Mouse (Mus musculus) right cerebral cortex, adult 2 months (tissue): ENCODE results near the gene Pttg1.

ENCODE experiments used
- DNase-seq, 2 experiments: peaks; one replicate each; pipeline ENCODE4 v3.0.0; 2021 to 2022; ENCODE audit warnings: low spot score in 2 of 2

The Pttg1 gene

DNA sequence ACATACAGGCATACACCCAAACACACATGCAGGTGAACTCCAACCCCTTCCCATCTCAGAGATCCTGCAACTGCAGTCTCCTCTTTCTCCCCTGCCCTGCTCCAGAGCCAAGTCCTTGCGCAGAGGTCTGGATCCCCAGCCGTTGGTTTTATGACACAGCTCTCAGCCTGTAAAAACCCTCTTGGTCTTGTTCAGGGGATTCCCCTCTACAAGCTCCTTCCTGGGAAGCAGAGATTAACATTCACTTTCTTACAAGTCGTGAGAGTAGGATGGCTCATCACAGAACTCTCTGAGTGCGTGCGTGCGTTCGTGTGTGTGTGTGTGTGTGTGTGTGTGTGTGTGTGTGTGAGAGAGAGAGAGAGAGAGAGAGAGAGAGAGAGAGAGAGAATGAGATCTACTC, 15.8 kb downstream of the Pttg1 start:
- no peak for DNase-seq

DNA sequence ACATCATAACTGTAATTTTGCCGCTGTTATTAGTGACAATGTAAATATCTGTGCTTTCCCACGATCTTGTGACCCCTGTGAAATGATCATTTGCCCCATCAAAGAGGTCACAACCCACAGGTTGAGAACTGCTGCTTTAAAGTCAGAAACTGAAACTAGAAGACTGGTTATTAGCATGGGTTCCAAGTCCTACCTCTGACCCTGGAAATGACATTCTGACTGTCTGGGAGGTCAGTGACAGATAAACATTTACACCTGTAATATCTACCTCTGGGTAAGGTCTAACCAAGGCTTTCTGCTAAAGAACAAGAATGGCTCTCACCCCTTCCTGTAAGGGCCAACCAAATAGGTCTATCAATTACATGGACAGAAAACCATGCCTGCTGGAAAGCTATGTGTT, 17.2 kb downstream of the Pttg1 start:
- no peak for DNase-seq

DNA sequence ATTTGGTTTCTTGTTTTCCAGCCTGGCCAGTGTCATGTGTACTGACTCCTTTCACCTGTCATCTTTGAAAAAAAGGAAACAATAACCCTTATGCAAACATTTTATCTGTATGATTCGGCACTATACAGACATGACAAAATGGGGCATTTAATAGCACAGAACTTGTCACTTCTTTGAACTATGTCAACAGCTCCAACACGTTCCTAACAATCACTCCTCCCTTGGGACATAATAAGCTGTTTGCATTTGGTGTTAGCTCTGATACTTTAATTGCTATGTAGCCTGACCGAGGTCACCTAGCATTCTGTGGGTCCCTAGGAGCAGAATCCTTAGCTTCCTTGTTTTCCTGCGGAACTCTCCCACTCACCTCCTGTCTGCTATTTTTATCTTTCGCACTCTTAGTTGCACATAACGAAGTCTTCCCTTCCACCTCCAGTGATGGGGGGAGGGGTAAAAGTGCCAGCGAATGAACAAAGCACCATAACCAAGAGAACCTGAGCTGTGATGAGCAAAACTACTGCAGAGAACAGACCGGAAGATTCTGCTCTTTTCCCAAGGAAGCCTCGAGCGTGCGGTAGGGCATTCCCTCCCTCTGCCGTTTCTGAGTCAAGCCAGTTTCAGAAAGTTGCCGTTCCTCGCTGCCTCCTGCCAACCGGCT, 21.8 kb downstream of the Pttg1 start:
- no peak for DNase-seq

DNA sequence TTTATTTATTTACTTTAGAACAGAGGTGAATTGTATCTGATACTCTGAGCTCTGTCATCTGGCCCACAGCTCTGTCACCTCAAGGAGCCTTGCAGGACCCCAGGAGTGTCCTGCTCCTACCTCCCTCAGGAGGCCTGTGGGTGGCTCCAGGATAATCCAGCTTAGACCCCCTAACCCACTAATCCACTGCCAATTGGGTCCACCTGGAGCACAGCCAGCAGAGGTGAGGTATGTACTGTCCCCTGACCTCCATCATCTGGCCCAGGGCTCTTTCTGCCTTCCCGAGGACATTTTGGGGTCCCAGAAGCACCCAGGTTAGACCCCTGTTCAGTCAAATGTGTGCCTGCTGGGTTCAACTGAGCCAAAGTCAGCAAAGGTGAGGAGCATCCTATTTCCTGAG, 25.9 kb downstream of the Pttg1 start:
- DNase-seq = no peak

DNA sequence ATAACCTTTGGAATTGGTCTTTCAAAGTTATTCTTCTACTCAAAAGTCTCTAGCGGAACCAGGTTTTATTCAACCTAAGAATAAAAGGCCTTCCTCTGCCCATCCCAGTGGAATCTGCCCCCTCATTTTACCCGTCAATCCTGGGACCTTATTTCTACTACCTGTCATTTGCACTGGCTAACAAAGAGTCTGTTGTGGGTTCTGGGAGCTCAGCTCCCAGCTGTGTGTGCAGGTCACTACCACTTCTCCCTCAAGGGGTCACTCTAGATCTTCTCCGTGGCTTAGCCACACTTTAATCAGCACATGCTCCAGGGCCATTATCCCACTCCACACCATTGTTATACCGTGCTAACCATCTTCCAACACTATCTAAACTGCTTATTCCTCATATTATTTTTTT, 26.8 kb downstream of the Pttg1 start:
- DNase-seq = no peak

DNA sequence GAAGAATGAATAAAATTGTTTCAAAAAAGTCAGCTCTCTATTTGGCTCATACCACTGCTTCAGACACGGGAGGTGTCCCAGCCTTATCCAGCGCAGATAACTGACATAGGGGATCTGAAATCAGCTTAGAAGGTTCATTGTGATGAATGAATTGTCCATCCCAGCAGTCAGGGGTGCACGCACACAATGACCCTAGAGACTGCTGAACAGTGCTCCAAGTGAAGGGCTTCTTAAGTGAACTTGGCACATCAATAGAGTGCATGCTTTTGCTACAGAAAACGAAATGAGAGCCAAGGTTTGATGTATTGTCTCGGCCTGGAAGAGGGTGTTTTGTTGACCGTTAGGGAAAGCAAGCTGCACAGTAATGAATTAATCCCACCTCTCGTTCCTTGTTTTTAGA, 29.4 kb downstream of the Pttg1 start:
- no peak for DNase-seq

DNA sequence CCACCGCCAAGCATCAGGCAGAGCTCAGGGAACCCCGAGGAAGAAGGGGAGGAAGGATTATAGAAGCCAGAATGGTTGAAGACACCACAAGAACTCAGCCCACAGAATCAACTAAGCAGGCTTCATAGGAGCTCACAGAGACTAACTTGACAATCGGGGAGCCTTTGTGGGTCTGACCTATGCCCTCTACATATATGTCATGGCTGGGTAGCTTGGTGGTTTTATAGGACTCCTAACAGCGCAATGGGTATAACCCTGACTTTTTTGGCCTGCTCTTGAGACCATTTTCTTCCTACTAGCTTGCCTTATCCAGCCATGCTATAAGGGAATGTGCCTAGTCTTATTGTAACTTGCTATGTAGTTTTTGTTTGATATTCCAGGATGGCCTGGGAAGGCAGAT, 29.8 kb downstream of the Pttg1 start:
- no peak for DNase-seq

DNA sequence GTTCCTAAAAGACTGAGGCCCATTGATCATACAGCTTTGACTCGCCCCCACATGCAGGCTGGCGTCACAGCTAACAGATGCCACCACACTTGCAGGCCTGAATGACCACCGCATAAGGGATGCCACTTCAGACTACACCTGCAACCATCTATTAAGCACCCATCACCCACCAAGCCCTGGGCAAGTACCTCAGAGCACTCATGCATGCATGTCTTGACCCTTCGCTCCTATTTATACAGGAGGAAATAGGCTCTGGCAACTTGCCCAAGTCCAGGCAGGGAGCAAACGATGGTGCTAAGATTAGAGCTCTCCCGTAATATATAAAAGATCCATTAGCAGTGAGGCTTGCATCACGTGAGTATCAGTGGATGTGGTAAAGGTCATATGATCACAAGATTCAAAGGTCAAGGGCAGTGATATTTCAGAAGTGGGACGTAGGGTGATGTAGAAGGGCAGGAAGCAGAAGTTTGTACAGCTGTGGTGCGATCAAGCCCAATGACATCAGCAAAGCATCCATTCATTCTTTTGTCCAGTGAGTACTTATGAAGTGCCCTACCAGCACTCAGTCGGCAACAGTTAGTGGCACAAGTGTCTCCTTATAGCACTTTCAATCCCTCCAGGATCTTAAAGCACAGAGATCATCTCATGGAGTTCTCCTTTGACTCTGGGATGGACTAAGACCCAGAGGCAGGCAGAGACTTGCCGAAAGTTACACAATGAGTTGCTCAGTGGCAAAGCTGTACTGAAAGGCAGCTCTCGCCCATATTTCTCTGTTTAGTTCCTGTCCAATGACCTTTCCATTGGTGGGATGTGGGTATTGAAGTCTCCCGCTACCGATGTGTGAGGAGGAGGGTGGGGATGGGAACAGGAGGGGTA, 30.7 kb downstream of the Pttg1 start:
- DNase-seq = no peak

DNA sequence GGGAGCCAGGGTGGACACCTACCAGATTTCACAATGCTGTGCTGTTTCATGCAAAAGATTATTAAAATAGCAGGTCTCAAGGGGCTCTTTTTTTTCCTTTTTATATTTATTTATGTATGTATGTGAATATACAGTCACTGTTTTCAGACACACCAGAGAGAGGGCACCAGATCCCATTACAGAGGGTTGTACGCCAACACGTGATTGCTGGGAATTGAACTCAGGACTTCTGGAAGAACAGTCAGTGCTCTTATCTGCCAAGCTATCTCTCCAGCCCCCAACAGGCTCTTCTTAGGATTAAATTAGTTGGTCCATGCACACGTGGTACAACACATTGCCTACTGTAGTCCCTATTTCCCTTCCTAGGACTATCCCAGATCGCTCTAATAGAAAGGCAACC, 32.7 kb downstream of the Pttg1 start:
- no peak for DNase-seq

DNA sequence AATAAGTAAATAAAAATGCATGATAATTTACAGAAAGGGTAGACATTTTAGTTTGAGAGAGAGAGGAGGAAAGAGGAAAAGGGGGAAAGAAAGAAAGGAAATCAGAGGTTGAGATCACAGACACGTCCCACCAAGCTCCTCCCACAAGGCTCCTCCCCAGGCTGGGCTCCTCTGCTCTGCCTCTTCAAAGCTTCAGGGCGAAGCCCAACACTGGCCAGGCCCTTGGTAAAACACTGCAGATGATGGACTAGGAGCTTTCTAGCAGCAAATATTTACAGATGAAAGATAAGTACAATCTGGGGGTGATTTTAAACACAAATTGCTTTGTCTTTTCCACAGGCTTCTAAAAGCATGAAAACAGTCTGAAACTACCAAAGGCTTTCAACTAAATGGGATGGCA, 33.3 kb downstream of the Pttg1 start:
- DNase-seq = no peak

DNA sequence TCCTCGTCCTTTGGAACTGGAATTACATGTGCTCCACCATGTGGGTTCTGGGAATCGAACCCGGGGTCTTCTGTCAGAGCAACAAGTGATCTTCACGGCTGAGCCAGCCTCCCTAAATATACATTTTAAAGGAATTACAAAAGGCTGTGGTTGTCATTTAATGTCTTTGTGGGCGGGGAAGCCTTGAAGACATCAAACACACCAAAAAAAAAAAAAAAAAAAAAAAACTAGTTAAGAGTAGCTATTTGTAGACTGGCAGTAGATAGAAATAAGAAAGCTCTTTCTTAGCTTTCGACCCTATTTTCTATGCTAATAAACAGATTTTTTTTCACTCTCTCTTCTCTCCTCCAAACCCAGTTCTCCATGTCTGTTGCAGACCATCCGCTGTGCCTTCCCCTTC, 36.9 kb downstream of the Pttg1 start:
- no peak for DNase-seq

DNA sequence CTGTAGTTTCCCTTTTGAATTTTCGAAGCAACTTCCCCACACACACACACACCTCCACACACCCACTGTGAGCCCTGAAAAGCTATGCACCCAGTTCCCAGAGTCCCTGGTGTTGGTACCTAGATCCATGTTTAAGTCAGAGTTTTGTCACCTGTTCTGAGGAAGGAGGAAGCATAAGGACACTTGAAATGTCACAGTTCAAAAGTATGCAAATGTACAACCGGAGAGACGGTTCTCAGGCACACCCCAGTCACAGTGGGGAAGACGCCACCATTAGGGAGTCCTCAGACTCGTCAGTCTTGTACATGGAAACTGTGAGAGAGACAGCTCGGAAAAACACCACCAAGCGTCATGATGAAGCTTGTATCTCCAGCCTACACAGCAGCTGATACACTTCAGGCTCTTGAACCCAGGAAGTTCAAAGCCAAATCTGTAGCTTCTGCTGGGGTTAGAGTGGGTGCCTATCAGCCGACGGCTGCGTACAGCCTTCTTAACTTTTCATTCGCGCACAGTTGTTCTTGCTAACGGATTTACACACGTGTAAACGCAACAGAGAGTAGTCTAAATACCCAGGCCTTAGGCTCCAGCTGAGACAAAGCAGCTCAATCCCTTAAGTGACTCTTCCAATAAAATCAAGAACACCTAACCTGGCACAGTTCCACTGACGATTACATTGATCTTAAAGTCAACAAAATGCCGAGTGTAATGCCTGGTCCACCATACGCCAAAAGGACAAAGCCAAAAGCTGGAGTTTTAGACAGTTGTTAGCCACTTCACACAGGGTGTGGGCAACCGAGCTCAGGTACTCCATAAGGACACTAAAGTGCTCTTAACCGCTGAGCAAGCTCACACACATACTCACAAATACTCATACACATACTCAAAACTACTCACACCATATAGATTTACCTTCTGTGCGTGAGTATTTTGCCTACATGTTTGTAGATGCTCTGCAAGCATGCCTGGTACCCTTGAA, 37.6 kb downstream of the Pttg1 start:
- DNase-seq = no peak

DNA sequence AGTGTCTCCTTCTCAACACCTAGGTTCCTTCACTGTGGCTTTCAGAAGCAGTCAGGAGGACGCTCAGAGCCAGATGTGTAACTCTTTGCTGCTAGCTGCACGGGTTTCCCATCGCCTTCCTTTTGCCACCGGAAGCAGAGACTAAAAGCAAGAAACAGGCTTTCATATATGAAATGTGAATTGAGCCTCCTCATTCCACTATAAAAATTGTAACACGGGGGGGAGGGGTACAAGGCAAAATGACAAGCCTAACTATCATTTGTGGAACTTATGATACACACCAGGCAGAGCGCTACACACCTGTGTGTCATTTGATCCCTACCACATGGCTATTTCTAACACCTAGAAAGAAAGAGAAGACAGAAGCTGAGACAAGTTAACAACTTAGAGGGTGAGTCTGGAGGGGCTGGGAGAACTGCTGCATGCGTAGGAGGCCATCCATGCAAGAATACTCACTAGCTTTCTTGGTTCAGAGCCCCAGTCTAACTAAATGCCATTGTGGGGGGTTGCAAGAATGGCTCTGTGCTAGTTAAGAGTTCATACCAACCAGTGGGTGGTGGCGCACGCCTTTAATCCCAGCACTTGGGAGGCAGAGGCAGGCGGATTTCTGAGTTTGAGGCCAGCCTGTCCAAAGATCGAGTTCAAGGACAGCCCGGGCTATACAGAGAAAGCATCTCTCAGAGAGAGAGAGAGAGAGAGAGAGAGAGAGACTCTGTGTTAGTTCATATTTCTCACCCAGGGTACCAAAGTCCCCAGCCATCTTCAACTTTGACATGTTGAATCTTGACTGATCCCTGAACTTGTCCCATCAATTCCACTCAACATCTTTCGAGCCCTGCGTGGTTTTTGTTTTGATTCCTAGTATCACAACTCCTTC, 38.8 kb downstream of the Pttg1 start:
- DNase-seq = no peak

DNA sequence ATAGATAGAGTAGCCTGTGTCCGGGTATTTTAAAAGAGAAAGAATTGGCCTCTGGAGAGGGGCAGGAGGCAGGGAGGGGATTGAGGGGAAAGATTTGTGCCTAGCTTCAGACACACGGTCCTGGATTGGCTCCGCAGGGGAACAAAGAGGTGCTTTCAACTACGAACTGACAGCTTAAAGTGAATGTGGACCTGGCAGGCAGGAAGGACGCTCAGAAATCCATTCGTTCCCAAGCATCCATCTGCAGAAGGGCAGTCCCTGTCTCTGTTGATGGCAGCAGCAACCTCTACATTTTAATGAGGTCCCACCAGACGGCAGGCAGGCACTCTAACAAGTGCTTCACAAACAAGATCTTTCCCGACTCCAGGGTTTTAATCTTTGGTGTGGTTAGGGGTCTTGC, 40.3 kb downstream of the Pttg1 start:
- no peak for DNase-seq

DNA sequence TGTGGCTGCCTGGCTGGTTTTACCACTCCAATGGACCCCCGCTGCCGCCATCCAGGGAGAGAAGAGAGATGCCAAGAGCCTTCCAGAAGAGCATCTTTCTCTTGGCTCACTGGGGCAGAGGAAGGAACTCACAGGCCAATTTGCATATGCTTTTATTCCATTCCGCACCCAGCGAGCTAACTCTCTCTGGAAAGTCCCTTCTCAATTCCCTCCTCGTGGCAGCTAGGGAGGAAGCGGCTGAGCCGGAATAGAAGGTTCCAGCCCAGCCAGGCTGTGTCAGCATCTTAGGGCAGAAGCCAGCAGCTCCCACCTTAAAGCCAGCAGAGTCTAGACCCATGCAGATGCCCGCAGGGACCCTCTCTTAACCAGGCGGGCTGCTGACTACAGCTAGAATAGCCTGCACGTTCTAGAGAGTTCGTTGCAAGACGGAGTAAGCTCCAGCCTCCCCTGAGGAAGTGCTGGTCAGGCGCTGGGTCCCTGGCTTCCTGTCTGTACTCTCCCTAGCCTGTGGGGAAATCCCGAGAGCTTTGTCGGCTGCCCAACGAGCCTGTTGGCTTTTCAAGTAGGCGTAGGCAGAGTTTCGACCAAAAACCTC, 40.9 kb downstream of the Pttg1 start:
- peak; percentile 30 to 45 for DNase-seq

DNA sequence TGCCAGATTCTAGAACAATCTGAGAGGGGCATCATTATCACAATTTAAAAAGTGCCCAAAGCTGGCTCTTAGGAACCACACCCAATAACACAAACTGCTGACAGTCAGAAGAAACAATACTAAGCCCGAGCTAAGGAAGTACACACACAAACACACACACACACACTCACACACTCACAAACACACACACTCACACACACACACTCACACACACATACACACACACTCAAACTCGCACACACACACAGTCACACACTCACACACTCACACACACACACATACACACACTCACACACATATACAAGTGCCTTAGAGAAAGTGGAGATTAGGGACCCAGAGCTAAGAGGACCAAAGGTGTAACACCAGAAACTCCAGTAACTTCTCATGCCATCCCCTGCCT, 42.5 kb downstream of the Pttg1 start:
- DNase-seq = no peak

DNA sequence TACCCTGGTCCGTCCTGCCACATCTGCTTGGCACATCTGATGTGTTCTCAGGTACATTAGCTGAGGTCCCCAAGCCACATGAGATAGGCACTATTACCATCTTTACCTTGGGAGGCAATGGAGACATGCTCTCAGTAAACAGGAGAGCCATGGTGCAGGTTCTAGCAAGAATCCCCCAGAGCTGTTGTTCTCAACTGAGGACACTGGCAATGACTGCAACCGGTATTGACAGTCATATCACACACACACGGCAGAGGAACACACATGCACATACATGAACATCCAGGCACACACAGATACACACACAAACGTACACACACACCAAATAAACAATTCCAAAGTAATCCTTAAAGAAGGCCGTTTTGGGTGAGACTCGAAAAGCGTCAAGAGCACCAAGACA, 45.1 kb downstream of the Pttg1 start:
- no peak for DNase-seq

DNA sequence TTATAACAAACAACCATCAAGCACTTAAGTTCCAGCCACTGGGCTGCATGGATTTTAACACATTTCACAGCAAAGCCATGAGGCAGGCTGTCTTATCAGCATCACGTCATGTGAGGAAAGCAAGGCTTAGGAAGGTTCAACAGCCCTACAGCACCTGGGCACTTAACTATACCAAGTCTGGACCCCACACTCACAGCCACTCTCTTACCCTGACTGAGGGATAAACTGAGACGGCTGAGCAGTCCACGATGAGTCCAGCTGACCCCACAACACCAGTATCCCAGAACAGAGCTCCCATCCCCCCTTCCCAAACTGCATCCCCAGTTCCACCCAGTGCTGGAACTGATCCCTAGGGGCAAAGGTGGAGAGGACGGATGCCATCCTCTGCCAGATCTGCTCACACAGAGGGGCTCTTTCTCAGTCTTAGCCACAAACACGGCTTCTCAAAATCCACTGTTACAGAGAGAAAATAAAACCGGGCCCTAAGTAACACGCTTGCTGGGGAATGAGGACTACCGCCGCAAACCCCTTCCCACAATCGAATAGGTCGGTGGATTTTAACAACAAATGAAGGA, 46.1 kb downstream of the Pttg1 start:
- DNase-seq = no peak

DNA sequence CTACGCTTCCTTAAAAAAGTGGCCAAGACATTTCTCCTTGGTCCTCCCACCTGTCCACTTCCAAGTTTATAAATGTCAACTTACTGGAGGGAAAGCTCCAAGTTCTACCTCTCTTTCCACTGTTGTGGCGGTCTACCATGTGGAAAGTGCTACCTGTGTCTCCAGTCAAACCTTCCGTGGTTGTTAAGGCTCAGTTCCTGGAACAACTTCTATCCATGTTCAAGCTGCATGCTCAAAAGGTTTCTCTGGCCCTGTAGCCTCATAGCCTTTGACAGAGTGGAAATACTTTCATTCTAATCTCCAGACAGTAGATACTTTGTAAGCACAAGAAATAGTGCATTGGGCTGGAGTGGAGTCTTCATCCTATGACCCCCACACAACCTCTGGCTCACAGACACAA, 46.6 kb downstream of the Pttg1 start:
- no peak for DNase-seq

DNA sequence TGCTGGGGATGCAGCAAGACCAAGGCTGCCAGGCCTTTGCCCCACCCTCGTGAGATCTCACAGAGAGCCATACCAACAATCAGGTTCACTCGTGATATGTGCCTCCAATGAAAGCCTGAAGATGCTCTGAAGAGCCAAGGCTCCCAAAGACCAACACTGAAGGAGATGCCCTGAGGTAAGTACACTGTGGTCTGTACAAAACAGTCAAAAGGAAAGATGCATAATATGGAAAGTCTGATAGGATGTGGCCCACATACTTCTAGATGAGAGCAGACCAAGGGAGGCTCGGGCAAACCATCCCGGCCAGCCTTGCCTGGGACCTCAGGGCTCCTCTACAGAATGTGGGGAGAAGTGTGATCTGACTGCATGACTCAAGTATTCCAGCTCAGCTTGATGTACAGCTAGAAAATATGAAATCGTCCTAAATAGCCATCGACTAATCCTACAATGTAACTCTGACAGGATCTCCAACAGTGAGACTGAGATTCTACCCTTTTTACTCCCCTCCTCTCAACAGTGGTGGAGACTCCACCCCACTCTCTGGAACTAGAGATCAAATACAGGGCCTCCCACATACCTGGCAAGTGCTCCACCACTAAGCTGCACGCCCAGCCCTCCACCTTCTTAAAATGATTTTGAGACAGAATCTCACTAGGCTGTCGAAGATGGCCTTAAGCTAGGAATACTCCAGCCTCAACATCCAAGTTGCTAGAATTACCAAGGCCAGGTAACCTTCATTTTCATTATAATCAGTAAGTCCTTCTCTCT, 48.8 kb downstream of the Pttg1 start:
- DNase-seq = no peak
